Mouse (Mus musculus): Measurements from ENCODE around the gene Gphn.

DNA sequence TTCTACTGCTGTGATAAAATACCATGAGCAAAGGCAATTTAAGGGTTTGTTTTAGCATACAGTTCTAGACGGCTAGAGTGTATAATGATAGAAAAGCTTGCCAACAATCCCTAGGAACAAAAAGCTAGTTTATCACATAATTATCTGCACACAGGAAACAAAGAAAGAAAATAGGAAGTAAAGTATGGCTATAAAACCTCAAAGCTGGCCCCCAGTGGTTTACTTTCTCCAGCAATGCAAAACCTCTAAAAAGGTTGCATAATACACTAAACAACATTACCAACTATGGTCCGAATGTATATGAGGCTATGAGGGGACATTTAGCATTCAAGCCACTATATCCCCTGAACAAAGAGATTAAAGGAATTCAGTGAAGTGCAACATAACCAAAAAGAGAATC lies 405.6 kb downstream of the Gphn start:
- TF ChIP-seq CTCF (IDR thresholded peaks at IDR 0.05; ENCODE audit: control insufficient read depth, insufficient read depth, insufficient replicate concordance, low read depth, low read length) (no peak), POLR2A (IDR thresholded peaks at IDR 0.05; ENCODE audit: control insufficient read depth, low read depth, low read length) (no peak)
